ENCODE assay signal across 8 mouse cellular contexts in the genomic region with DNA sequence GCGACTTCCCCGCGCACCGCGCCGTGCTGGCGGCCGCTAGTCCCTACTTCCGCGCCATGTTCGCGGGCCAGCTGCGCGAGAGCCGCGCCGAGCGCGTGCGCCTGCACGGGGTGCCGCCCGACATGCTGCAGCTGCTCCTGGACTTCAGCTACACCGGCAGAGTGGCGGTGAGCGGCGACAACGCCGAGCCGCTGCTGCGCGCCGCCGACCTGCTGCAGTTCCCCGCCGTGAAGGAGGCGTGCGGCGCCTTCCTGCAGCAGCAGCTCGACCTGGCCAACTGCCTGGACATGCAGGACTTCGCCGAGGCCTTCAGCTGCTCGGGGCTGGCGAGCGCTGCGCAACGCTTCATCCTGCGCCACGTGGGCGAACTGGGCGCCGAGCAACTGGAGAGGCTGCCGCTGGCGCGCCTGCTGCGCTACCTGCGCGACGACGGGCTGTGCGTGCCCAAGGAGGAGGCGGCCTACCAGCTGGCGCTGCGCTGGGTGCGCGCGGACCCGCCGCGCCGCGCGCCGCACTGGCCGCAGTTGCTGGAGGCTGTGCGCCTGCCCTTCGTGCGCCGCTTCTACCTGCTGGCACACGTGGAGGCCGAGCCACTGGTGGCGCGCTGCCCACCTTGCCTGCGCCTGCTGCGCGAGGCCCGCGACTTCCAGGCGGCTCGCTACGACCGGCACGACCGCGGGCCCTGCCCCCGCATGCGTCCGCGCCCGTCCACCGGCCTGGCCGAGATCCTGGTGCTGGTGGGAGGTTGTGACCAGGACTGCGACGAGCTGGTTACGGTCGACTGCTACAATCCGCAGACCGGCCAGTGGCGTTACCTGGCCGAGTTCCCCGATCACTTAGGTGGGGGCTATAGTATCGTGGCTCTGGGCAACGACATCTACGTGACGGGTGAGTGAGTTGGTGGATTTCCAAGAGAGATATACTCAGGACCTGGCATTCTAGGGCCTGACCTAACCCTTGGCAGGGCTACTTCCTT. TPM values are rescaled to one million over a fixed set of nuclear protein-coding genes. Genes with fewer than 3 reads are reported as not detected.
DNase-seq lines count a peak whose midpoint lies in the region; ATAC-seq and TF ChIP-seq lines count a peak whose summit lies in the region.

No protein-coding gene starts in this region.

- peak overlapping the region; percentile 93 for H3K4me3 ChIP-seq in ES-Bruce4 (ENCODE audit: low read depth, low read length)
- H3K4me3 ChIP-seq in bone marrow, adult 2 months (replicated peaks; ENCODE audit: control insufficient read depth, low read depth, low read length), result peak overlapping the region; percentile 81
- peak overlapping the region; percentile 89 for H3K4me3 ChIP-seq in forebrain, embryonic 10.5 days
- peak overlapping the region; percentile 70 for H3K4me3 ChIP-seq in heart, postnatal 0 days (ENCODE audit: low read depth, low read length)

- TF ChIP-seq EP300 in ES-Bruce4 (IDR thresholded peaks at IDR 0.05; ENCODE audit: insufficient read depth, low read depth, low read length), result no peak
- no peak for TF ChIP-seq EP300 in heart, postnatal 0 days (IDR thresholded peaks at IDR 0.05; ENCODE audit: low read depth)

- peaks cover 23% of the 10 kb centered on the region for H3K36me3 ChIP-seq in ES-Bruce4 (ENCODE audit: control insufficient read depth, insufficient read depth, low read length, poor library complexity, severe bottlenecking)
- H3K36me3 ChIP-seq in forebrain, embryonic 10.5 days (replicated peaks), result peaks cover 28% of the 10 kb centered on the region
- peaks cover 7% of the 10 kb centered on the region for H3K36me3 ChIP-seq in heart, postnatal 0 days (replicated peaks; ENCODE audit: control insufficient read depth, insufficient read depth, low read length)

- H3K4me2 ChIP-seq in heart, postnatal 0 days (ENCODE audit: low read depth, low read length), result peak overlapping the region; percentile 97

- no peak overlapping the region for H3K27ac ChIP-seq in ES-Bruce4 (ENCODE audit: insufficient read depth, low read length)
- H3K27ac ChIP-seq in bone marrow, adult 2 months (ENCODE audit: control insufficient read depth, insufficient read depth, low read depth, low read length, poor library complexity), result peak overlapping the region; percentile 83
- H3K27ac ChIP-seq in forebrain, embryonic 10.5 days, result peak overlapping the region; percentile 88
- H3K27ac ChIP-seq in heart, postnatal 0 days (ENCODE audit: low read depth), result peak overlapping the region; percentile 96

- no peaks in the 10 kb centered on the region for H3K27me3 ChIP-seq in ES-Bruce4 (ENCODE audit: control insufficient read depth, insufficient read depth, low read length, poor library complexity, severe bottlenecking)
- peaks cover 33% of the 10 kb centered on the region for H3K27me3 ChIP-seq in forebrain, embryonic 10.5 days (ENCODE audit: poor library complexity, severe bottlenecking)
- H3K27me3 ChIP-seq in heart, postnatal 0 days (ENCODE audit: control insufficient read depth, insufficient read depth, low read length), result no peaks in the 10 kb centered on the region

- peak; percentile 37 for ATAC-seq in heart, postnatal 0 days (ENCODE audit: insufficient read depth, low read depth)

- no peak for DNase-seq in forebrain, embryonic 10.5 days (ENCODE audit: extremely low spot score, low spot score)
- no peak for DNase-seq in heart, postnatal 0 days (ENCODE audit: low spot score)
- peak; percentile 75 for DNase-seq in left cerebral cortex, adult 11 months (ENCODE audit: low spot score)
- peak; percentile 82 for DNase-seq in lung, postnatal 14 days
- DNase-seq in right cerebral cortex, postnatal 14 days, result peak; percentile 78
- DNase-seq in yolk sac, embryonic 10.5 days (ENCODE audit: low spot score), result no peak

- H3K4me1 ChIP-seq in ES-Bruce4 (ENCODE audit: control insufficient read depth, insufficient read depth, low read length), result no peaks in the 10 kb centered on the region
- H3K4me1 ChIP-seq in bone marrow, adult 2 months (ENCODE audit: control insufficient read depth, insufficient read depth, low read length), result no peaks in the 10 kb centered on the region
- H3K4me1 ChIP-seq in forebrain, embryonic 10.5 days, result peaks cover 64% of the 10 kb centered on the region
- peaks cover 31% of the 10 kb centered on the region for H3K4me1 ChIP-seq in heart, postnatal 0 days (ENCODE audit: control insufficient read depth, insufficient read depth)

- no peak for TF ChIP-seq POLR2A in ES-Bruce4 (IDR thresholded peaks at IDR 0.05; ENCODE audit: insufficient read depth, low read length)
- no peak for TF ChIP-seq POLR2A in bone marrow, adult 2 months (IDR thresholded peaks at IDR 0.05; ENCODE audit: borderline replicate concordance, control insufficient read depth, low read depth, low read length)

- peak overlapping the region; percentile 69 for H3K9ac ChIP-seq in ES-Bruce4 (ENCODE audit: low read depth, poor library complexity, severe bottlenecking)
- peak overlapping the region; percentile 76 for H3K9ac ChIP-seq in heart, postnatal 0 days (replicated peaks; ENCODE audit: low read depth, low read length)

- TF ChIP-seq CTCF in ES-Bruce4 (IDR thresholded peaks at IDR 0.05; ENCODE audit: low read depth, low read length), result no peak
- TF ChIP-seq CTCF in bone marrow, adult 2 months (IDR thresholded peaks at IDR 0.05; ENCODE audit: control insufficient read depth, insufficient read depth, low read length), result no peak
- TF ChIP-seq CTCF in heart, postnatal 0 days (IDR thresholded peaks at IDR 0.05; ENCODE audit: low read depth), result no peak

- H3K9me3 ChIP-seq in ES-Bruce4 (replicated peaks; ENCODE audit: control insufficient read depth, insufficient read depth, low read length, poor library complexity, severe bottlenecking), result no peaks in the 10 kb centered on the region
- H3K9me3 ChIP-seq in forebrain, embryonic 10.5 days, result no peaks in the 10 kb centered on the region
- H3K9me3 ChIP-seq in heart, postnatal 0 days (replicated peaks; ENCODE audit: control insufficient read depth, low read length), result no peaks in the 10 kb centered on the region

- under 1% methylated on average over 115 of the region's 115 CpGs for WGBS in bone marrow, adult 2 months
- WGBS in forebrain, embryonic 10.5 days, result under 1% methylated on average over 115 of the region's 115 CpGs
- WGBS in heart, postnatal 0 days, result under 1% methylated on average over 112 of the region's 115 CpGs

RNA-seq across cellular contexts. Expression of gene Klhl21, which starts 0.8 kb away (rescaled TPM):
- 24.0 and 24.4 TPM in 2 replicates for polyA plus RNA-seq in ES-Bruce4 (2011; ENCODE audit: insufficient read depth, insufficient read length, low read depth, missing spikeins)
- 3.5 and 6.6 TPM in 2 replicates for polyA plus RNA-seq in bone marrow, adult 2 months (2011; ENCODE audit: insufficient read depth, insufficient read length, low replicate concordance, missing spikeins)
- 8.1 and 8.3 TPM in 2 replicates for polyA plus RNA-seq in forebrain, embryonic 10.5 days (2016; fragmentation: Nextera tagmentation; extraction: Ambion mirVana)
- total RNA-seq in heart, postnatal 0 days (2014; rRNA removed; ENCODE audit: low replicate concordance), result 56.5 and 70.4 TPM in 2 replicates
- 24.7 and 31.8 TPM in 2 replicates for polyA plus RNA-seq in heart, postnatal 0 days (2015; fragmentation: Nextera tagmentation; extraction: Ambion mirVana)

RNA-seq across cellular contexts. Expression of gene Phf13, which starts 13.3 kb away (rescaled TPM):
- 49.7 and 52.1 TPM in 2 replicates for polyA plus RNA-seq in ES-Bruce4 (2011; ENCODE audit: insufficient read depth, insufficient read length, low read depth, missing spikeins)
- polyA plus RNA-seq in bone marrow, adult 2 months (2011; ENCODE audit: insufficient read depth, insufficient read length, low replicate concordance, missing spikeins), result 1.9 and 2.8 TPM in 2 replicates
- 24.1 and 26.1 TPM in 2 replicates for polyA plus RNA-seq in forebrain, embryonic 10.5 days (2016; fragmentation: Nextera tagmentation; extraction: Ambion mirVana)
- 8.0 and 10.7 TPM in 2 replicates for total RNA-seq in heart, postnatal 0 days (2014; rRNA removed; ENCODE audit: low replicate concordance)
- 8.4 and 9.3 TPM in 2 replicates for polyA plus RNA-seq in heart, postnatal 0 days (2015; fragmentation: Nextera tagmentation; extraction: Ambion mirVana)

RNA-seq across cellular contexts. Expression of gene Zbtb48, which starts 18.1 kb away (rescaled TPM):
- polyA plus RNA-seq in ES-Bruce4 (2011; ENCODE audit: insufficient read depth, insufficient read length, low read depth, missing spikeins), result 13.4 and 13.5 TPM in 2 replicates
- polyA plus RNA-seq in bone marrow, adult 2 months (2011; ENCODE audit: insufficient read depth, insufficient read length, low replicate concordance, missing spikeins), result 7.7 and 21.0 TPM in 2 replicates
- 24.1 and 24.4 TPM in 2 replicates for polyA plus RNA-seq in forebrain, embryonic 10.5 days (2016; fragmentation: Nextera tagmentation; extraction: Ambion mirVana)
- 1.7 and 11.3 TPM in 2 replicates for total RNA-seq in heart, postnatal 0 days (2014; rRNA removed; ENCODE audit: low replicate concordance)
- 6.5 and 9.0 TPM in 2 replicates for polyA plus RNA-seq in heart, postnatal 0 days (2015; fragmentation: Nextera tagmentation; extraction: Ambion mirVana)

RNA-seq across cellular contexts. Expression of gene Thap3, which starts 20.6 kb away (rescaled TPM):
- polyA plus RNA-seq in ES-Bruce4 (2011; ENCODE audit: insufficient read depth, insufficient read length, low read depth, missing spikeins), result 20.0 and 20.7 TPM in 2 replicates
- 16.4 and 23.6 TPM in 2 replicates for polyA plus RNA-seq in bone marrow, adult 2 months (2011; ENCODE audit: insufficient read depth, insufficient read length, low replicate concordance, missing spikeins)
- 34.9 and 35.7 TPM in 2 replicates for polyA plus RNA-seq in forebrain, embryonic 10.5 days (2016; fragmentation: Nextera tagmentation; extraction: Ambion mirVana)
- 16.9 and 23.2 TPM in 2 replicates for total RNA-seq in heart, postnatal 0 days (2014; rRNA removed; ENCODE audit: low replicate concordance)
- 22.0 and 27.4 TPM in 2 replicates for polyA plus RNA-seq in heart, postnatal 0 days (2015; fragmentation: Nextera tagmentation; extraction: Ambion mirVana)

RNA-seq across cellular contexts. Expression of gene Tas1r1, which starts 29.0 kb away (rescaled TPM):
- polyA plus RNA-seq in ES-Bruce4 (2011; ENCODE audit: insufficient read depth, insufficient read length, low read depth, missing spikeins), result 0.38 and 0.55 TPM in 2 replicates
- 1.0 TPM in 1 of 2 replicates, not detected in the other for polyA plus RNA-seq in bone marrow, adult 2 months (2011; ENCODE audit: insufficient read depth, insufficient read length, low replicate concordance, missing spikeins)
- polyA plus RNA-seq in forebrain, embryonic 10.5 days (2016; fragmentation: Nextera tagmentation; extraction: Ambion mirVana), result 0.48 and 0.79 TPM in 2 replicates
- total RNA-seq in heart, postnatal 0 days (2014; rRNA removed; ENCODE audit: low replicate concordance), result not detected in 2 replicates
- polyA plus RNA-seq in heart, postnatal 0 days (2015; fragmentation: Nextera tagmentation; extraction: Ambion mirVana), result 0.07 and 0.08 TPM in 2 replicates

Comparison
In these comparisons a context has a peak if more than half of its experiments do, and no peak if none do; other contexts are left out.
1. DNase-seq: peak in left cerebral cortex, adult 11 months (single experiment), lung, postnatal 14 days (single experiment) and right cerebral cortex, postnatal 14 days (single experiment); none in forebrain, embryonic 10.5 days (single experiment), heart, postnatal 0 days (single experiment) and yolk sac, embryonic 10.5 days (single experiment).
2. Peak in every context shown above with its lines, with median percentiles within 50 percentile points of each other: H3K4me3 ChIP-seq.